Mouse (Mus musculus) olfactory bulb, adult 2 months (tissue): ENCODE data around the gene Zc3h18.

Source experiments
- CTCF ChIP-seq: fragments of 200-500 bp; IDR thresholded peaks from 2 replicates; pipeline ENCODE4 v1.5.1; 2012; ENCODE audit warnings: low read depth, mild to moderate bottlenecking, low read length, moderate library complexity; ENCODE audit not compliant: insufficient read depth
- POLR2A ChIP-seq: fragments of 200-500 bp; IDR thresholded peaks from 2 replicates; pipeline ENCODE4 v1.6.1; 2012; ENCODE audit warnings: mild to moderate bottlenecking, low read depth, low read length, moderate library complexity; ENCODE audit not compliant: insufficient read depth

DNA sequence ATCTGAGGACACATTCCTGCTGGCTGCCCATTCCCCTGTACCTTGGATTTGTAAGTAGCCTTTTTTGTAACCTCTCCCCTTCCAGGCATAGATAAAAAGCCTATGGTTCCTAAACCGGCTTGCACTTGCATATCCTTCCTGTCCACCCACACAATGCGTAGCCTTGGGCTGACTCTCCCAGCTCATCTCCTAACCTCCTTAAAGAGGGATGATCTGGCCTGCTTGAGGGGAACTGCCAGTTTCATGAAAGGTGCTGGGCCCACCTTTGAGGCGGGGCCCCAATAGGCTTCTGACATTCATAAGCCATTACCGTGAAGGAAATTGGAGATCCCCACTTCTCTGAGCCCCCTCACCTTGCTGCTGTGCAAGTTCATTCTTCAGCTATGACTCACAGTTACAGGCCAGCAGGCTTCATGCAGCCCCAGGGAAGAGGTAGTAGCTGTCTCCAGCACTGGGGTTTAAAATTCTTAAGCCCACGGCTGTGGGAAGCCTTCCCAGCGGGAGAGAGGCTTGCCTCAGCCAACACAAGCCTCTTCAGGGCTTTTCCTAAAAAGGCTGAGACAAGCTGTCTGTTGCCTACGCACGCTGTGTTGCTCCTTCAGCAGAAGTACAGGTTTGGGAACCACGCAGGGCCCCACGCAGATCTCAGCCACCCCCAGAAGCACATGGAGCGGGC, 85.2 kb downstream of the Zc3h18 start:
- no peak for TF ChIP-seq CTCF
- TF ChIP-seq POLR2A = no peak
